Mouse (Mus musculus) E14TG2a.4 (cell line): Measurements from ENCODE around the gene Pdlim7.

Experiments used
- CTCF ChIP-seq: conservative IDR thresholded peaks from 2 replicates; pipeline ENCODE4 v1.5.1; 2014; ENCODE audit warnings: low read length
- POU5F1 ChIP-seq: IDR thresholded peaks from 2 replicates; pipeline ENCODE4 v1.6.1; 2014; ENCODE audit warnings: low read length, borderline replicate concordance

- no peak for TF ChIP-seq CTCF
- no peak for TF ChIP-seq POU5F1
Measured at GRCm38 (mm10) chr13:55529198-55529915, 15.9 kb upstream of the Pdlim7 start, which contains the start of gene Dok3.
